Mouse (Mus musculus) limb, embryonic 15.5 days (tissue): ENCODE results near the gene Kcne3. TPM values are rescaled to one million over a fixed set of nuclear protein-coding genes. Genes with fewer than 3 reads are reported as not detected.

Source experiments
- ATAC-seq: fragments of 200-750 bp; cut with Nextera tagmentation; 2 replicates; pipeline ENCODE4 v1.8.0; 2017; ENCODE audit warnings: low read depth, moderate TSS enrichment; ENCODE audit not compliant: insufficient number of reproducible peaks, low FRiP score, low TSS enrichment
- H3K27ac ChIP-seq: fragments of 300-500 bp; sonication (generic); 2 replicates; pipeline ENCODE4 v1.5.1; 2015; ENCODE audit warnings: moderate library complexity, mild to moderate bottlenecking, inconsistent platforms
- H3K27me3 ChIP-seq: fragments of 300-500 bp; sonication (generic); 2 replicates; pipeline ENCODE4 v1.6.1; 2015; ENCODE audit warnings: inconsistent platforms
- H3K36me3 ChIP-seq: fragments of 300-500 bp; sonication (generic); 2 replicates; pipeline ENCODE4 v1.6.1; 2015; ENCODE audit warnings: inconsistent platforms
- H3K4me1 ChIP-seq: fragments of 300-500 bp; sonication (generic); 2 replicates; pipeline ENCODE4 v1.6.1; 2015; ENCODE audit warnings: inconsistent platforms
- H3K4me2 ChIP-seq: fragments of 300-500 bp; sonication (generic); 2 replicates; pipeline ENCODE4 v1.6.1; 2015; ENCODE audit warnings: mild to moderate bottlenecking, inconsistent platforms
- H3K4me3 ChIP-seq: fragments of 300-500 bp; sonication (generic); 2 replicates; pipeline ENCODE4 v1.5.1; 2015; ENCODE audit warnings: mild to moderate bottlenecking, inconsistent platforms
- H3K9ac ChIP-seq: fragments of 300-500 bp; sonication (generic); 2 replicates; pipeline ENCODE4 v1.6.1; 2015; ENCODE audit warnings: inconsistent platforms
- H3K9me3 ChIP-seq: fragments of 300-500 bp; sonication (generic); 2 replicates; pipeline ENCODE4 v1.6.1; 2016; ENCODE audit warnings: inconsistent platforms
- WGBS: fragments of 180-500 bp; shearing (Covaris S2); methylation state at CpG from one replicate; pipeline ENCODE4 v1.1.7; 2015; 5-methylcytosine and 5-hydroxymethylcytosine counted together
- polyA plus RNA-seq: library from polyadenylated mRNA; unstranded; fragments of >200 nt; fragmentation: Nextera tagmentation; extraction: Ambion mirVana; gene quantifications from 2 replicates; pipeline ENCODE4 v1.2.1, GENCODE M21; 2015

Gene Kcne3
- polyA plus RNA-seq, 1 experiment from 2014 or later, result 16.9 TPM

DNA sequence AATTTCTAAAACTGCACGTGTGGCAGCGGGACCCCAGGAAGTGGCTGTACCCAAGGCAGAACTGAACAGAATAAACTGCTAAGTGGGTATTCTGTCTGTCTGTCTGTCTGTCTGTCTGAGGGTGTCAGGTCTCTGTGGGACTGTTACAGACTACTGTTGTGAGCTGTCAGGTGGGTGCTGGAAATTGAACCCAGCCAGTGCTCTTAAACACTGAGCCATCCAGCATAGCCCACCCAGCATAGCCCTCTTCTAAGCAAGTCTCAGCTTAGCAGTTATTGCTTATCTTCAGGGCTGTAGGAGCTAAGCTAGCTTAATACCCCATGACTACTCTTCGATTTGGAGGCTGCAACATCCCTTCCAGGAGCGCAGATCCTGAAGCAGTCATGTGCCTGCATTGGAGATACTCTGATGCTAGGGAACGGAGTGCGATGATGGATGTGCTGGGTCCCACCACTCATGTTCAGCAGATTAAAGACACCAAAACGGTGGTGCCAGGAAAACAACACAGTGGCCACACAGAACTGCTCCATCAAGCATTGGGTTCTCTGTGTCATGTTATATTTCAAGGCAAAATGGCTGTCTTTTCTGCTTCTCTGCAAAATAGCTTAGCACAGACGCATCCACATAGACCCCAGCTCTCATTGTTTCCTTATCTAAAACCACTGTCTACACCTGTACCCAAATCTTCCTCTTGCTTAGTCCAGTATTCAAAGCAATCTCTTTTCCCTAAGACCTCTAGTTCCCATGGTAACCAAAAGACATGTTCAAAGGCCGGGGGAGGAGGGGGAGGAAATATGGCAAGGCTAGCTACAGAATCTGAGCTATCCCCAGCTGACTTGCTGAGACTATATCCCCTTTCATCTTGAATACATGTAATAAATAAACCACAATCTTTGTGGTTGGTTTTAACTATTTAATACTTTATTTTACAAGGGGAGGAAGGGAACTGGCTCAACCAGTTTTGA is 40.6 kb downstream of the Kcne3 start:
- Histone ChIP-seq H3K9ac (no peak overlapping the region), H3K27ac (no peak overlapping the region), H3K4me1 (peaks cover 10% of the 10 kb centered on the region; the same call in 1 of the 2 replicates), H3K9me3 (no peaks in the 10 kb centered on the region), H3K36me3 (no peaks in the 10 kb centered on the region), H3K4me3 (no peak overlapping the region), H3K4me2 (no peak overlapping the region), H3K27me3 (no peaks in the 10 kb centered on the region)
- ATAC-seq, result no peak
- WGBS, result 71% methylated on average over 9 of the region's 9 CpGs

DNA sequence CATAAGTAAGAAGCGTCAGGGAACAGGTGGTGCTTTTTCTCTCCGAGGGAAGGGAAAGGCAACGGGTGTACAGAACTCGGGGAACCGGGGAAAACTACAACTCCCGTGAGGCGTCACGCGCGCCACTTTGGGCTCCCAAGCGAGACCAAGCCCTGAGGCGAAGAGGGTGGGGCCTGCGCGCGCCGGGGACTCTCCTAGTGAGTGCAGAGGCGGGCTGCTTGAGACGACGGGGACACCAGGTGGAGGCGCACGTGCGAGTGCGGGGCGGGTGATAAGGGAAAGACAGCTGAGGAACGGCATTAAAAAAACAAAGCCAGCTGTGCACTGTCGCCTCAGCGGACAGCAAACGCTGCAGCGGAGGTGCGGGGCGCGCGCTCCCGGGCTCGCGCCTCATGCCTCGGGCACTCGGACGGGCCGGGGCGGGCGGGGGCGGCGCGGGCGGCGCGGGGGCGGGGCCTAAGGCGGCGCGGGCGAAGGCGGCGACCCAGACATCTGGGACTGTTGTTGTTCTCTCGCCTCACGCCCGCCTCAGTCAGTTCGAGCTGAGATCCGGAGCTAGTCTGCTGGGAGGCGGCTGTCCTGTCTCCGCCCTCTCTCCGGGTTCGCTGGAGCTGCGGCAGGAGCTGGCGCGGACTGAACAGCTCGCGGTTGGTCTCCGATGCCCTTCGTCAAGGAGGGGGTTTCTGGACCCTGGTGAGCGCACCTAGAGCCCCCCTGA is 51.0 kb downstream of the Kcne3 start, which contains the start of gene Pgm2l1:
Pgm2l1 (plus strand) TSS at position 237 of the 718 bp plus-strand sequence.
- peak within 1 kb of the TSS; percentile 66 for H3K4me3 ChIP-seq
- H3K27ac ChIP-seq, result peak within 1 kb of the TSS; percentile 83
- peak; percentile 97 for ATAC-seq
- H3K4me1 ChIP-seq, result peaks cover 8% of the 10 kb centered on the region; the same call in 1 of the 2 replicates
- H3K9ac ChIP-seq, result peak within 1 kb of the TSS; percentile 56
- no peaks in the 10 kb centered on the region for H3K9me3 ChIP-seq
- no peaks in the 10 kb centered on the region for H3K27me3 ChIP-seq
- H3K4me2 ChIP-seq, result peak within 1 kb of the TSS; percentile 97
- no peaks in the 10 kb centered on the region for H3K36me3 ChIP-seq
- WGBS, result under 1% methylated on average over 64 of the region's 72 CpGs

GRCm38 (mm10) chr7:100227896-100228525 is 51.7 kb downstream of the Kcne3 start:
- H3K9ac ChIP-seq, result peak overlapping the region; percentile 56
- H3K27me3 ChIP-seq, result no peaks in the 10 kb centered on the region
- peak overlapping the region; percentile 66 for H3K4me3 ChIP-seq
- ATAC-seq, result peak; percentile 24; the same call in 1 of the 2 replicates
- no peaks in the 10 kb centered on the region for H3K36me3 ChIP-seq
- WGBS, result under 1% methylated on average over 23 of the region's 23 CpGs
- H3K4me2 ChIP-seq, result peak overlapping the region; percentile 97
- peaks cover 8% of the 10 kb centered on the region; the same call in 1 of the 2 replicates for H3K4me1 ChIP-seq
- H3K27ac ChIP-seq, result peak overlapping the region; percentile 83
- no peaks in the 10 kb centered on the region for H3K9me3 ChIP-seq

- H3K27ac ChIP-seq, result no peak overlapping the region
- no peak overlapping the region for H3K4me2 ChIP-seq
- no peaks in the 10 kb centered on the region for H3K9me3 ChIP-seq
- no peak overlapping the region for H3K9ac ChIP-seq
- peaks cover 8% of the 10 kb centered on the region; the same call in 1 of the 2 replicates for H3K4me1 ChIP-seq
- WGBS, result 67% methylated on average over 3 of the region's 3 CpGs
- no peaks in the 10 kb centered on the region for H3K27me3 ChIP-seq
- H3K36me3 ChIP-seq, result no peaks in the 10 kb centered on the region
- ATAC-seq, result no peak
- H3K4me3 ChIP-seq, result no peak overlapping the region
These were observed 52.7 kb downstream of the Kcne3 start for GRCm38 (mm10) chr7:100228957-100229356.

DNA sequence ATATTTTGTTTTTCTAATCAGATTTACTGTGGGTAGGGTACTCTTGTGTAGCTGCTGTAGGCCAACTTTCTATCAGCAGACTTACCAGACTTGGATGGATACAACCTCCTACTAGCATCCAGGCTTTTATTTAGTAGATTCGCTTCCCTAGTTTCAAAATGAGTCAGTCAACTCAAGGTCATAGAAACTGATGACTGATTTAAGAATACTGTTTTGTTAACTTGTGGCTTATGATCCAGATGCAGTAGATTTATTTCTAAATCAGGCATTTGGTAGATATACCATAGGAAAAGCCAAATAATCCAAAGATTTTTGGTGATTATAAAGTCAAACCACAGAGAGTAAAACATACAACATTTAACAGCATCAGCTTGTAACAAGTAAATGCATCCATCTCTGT is 54.3 kb downstream of the Kcne3 start:
- no peaks in the 10 kb centered on the region for H3K9me3 ChIP-seq

DNA sequence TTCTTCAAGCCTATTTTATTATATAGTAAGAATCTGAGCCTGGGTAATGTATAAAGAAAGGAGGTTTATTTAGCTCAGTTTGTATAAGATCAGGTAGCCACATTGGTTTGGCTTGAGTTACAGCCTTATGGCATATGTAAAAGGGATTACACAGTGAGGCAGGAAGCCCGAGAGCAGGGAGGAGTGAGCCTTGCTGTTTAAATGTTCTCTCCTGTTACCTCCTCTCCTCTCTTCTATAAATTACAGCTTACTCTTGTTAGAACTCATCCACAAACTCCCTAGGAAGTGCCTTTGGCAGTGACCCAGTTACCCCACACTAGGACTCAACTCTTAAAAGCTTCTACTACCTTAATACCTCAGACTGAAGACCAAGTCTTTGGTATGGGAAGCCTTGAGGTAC is 55.4 kb downstream of the Kcne3 start:
- Histone ChIP-seq H3K36me3 (no peaks in the 10 kb centered on the region), H3K4me2 (no peak overlapping the region), H3K9ac (no peak overlapping the region), H3K4me1 (peaks cover 8% of the 10 kb centered on the region; the same call in 1 of the 2 replicates), H3K9me3 (no peaks in the 10 kb centered on the region), H3K4me3 (no peak overlapping the region), H3K27ac (no peak overlapping the region), H3K27me3 (no peaks in the 10 kb centered on the region)
- 12% methylated on average over 1 of the region's 1 CpGs for WGBS
- ATAC-seq, result no peak

More for the DNA sequence above, 54.3 kb downstream of the Kcne3 start:
- Histone ChIP-seq H3K9ac (no peak overlapping the region), H3K27me3 (no peaks in the 10 kb centered on the region), H3K4me3 (no peak overlapping the region), H3K27ac (no peak overlapping the region), H3K4me2 (no peak overlapping the region), H3K4me1 (peaks cover 8% of the 10 kb centered on the region; the same call in 1 of the 2 replicates), H3K36me3 (no peaks in the 10 kb centered on the region)
- WGBS, result 84% methylated on average over 1 of the region's 1 CpGs
- ATAC-seq, result no peak

GRCm38 (mm10) chr7:100233681-100234080 is 57.4 kb downstream of the Kcne3 start:
- Histone ChIP-seq H3K9me3 (no peaks in the 10 kb centered on the region), H3K4me1 (no peaks in the 10 kb centered on the region), H3K4me2 (no peak overlapping the region), H3K27ac (no peak overlapping the region), H3K36me3 (no peaks in the 10 kb centered on the region), H3K4me3 (no peak overlapping the region), H3K27me3 (no peaks in the 10 kb centered on the region), H3K9ac (no peak overlapping the region)
- ATAC-seq, result no peak

Other genes starting within 250 kb of the Kcne3 start
- gene Rnf169, start 196.1 kb upstream of the Kcne3 start, polyA plus RNA-seq, result 4.3 and 5.4 TPM in 2 replicates
- 1.3 and 1.8 TPM in 2 replicates for gene Chrdl2, start 170.3 kb upstream of the Kcne3 start, polyA plus RNA-seq
- 50.0 and 52.6 TPM in 2 replicates for gene Pold3, start 54.9 kb upstream of the Kcne3 start, polyA plus RNA-seq
- gene Lipt2, start 17.2 kb upstream of the Kcne3 start, polyA plus RNA-seq, result 20.1 and 20.4 TPM in 2 replicates
- 2.1 and 3.1 TPM in 2 replicates for gene Pgm2l1, start 50.9 kb downstream of the Kcne3 start, polyA plus RNA-seq
- gene P4ha3, start 109.0 kb downstream of the Kcne3 start, polyA plus RNA-seq, result 24.0 and 28.1 TPM in 2 replicates
- gene C2cd3, start 195.7 kb downstream of the Kcne3 start, polyA plus RNA-seq, result 16.8 and 19.7 TPM in 2 replicates
- gene Ppme1, start 195.8 kb downstream of the Kcne3 start, polyA plus RNA-seq, result 55.3 and 56.0 TPM in 2 replicates